Mouse (Mus musculus) E14TG2a.4 (cell line): Measurements from ENCODE around the gene Vps18.

Experiments used
- CTCF ChIP-seq: conservative IDR thresholded peaks from 2 replicates; pipeline ENCODE4 v1.5.1; 2014; ENCODE audit warnings: low read length
- POU5F1 ChIP-seq: IDR thresholded peaks from 2 replicates; pipeline ENCODE4 v1.6.1; 2014; ENCODE audit warnings: low read length, borderline replicate concordance

DNA sequence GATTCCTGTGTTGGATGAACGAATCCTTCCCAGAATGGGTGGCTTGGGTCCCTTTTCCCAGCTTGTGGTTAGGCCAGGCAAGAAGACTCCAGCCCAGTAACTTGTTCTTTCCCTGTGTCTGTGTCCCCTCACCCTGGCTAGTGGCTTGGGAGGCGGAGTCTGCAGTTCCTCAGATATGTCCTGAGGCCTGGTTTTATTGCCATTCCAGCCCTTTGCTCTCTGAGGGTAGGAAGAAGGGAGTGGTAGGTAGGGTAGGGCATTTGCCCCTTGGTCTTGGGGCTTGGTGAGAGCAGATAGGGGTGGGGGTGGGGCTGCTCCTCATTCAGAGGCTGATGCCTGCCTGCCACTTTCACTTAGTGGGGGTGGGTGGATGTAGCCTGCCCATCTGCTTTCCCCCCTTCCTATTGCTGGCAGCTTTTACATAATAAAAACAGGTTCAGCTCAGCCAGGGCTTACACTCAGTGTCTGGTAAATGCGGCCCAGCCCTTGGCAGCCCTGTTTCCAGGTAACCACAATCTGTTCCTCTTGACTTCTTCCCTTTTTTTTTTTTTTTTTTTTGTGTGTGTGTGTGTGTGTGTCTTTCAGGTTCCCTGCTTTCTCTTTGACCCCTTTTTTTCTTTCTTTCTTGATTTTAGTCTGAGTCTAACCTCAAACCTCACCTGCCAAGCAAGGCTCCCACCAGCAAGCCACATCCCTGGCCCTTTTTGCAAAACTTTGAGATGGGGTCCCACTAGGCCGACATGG is 48.3 kb upstream of the Vps18 start:
- no peak for TF ChIP-seq CTCF
- TF ChIP-seq POU5F1: no peak
